Mouse (Mus musculus) stomach, postnatal 0 days (tissue): ENCODE data around the gene Ugt1a2. TPM values are rescaled to one million over a fixed set of nuclear protein-coding genes. Genes with fewer than 3 reads are reported as not detected.
A peak's percentile ranks its signal among the peaks of the same experiment; 100 is the strongest.

Source experiments
- ATAC-seq: fragments of 200-750 bp; cut with Nextera tagmentation; 2 replicates; pipeline ENCODE4 v1.8.0; 2017; ENCODE audit not compliant: low FRiP score, low TSS enrichment
- DNase-seq: peaks from one replicate; pipeline ENCODE4 v3.0.0-alpha.2; 2016; ENCODE audit warnings: low spot score
- H3K27ac ChIP-seq: fragments of 300-500 bp; sonication (generic); replicated peaks from 2 replicates; pipeline ENCODE4 v1.5.1; 2014; ENCODE audit warnings: mild to moderate bottlenecking, control low read depth
- H3K27me3 ChIP-seq: fragments of 300-500 bp; sonication (generic); 2 replicates; pipeline ENCODE4 v1.6.1; 2014; ENCODE audit warnings: low read length; ENCODE audit not compliant: control insufficient read depth, insufficient read depth
- H3K36me3 ChIP-seq: fragments of 300-500 bp; sonication (generic); 2 replicates; pipeline ENCODE4 v1.6.1; 2014; ENCODE audit warnings: low read length, mixed read lengths; ENCODE audit not compliant: control insufficient read depth, insufficient read depth
- H3K4me1 ChIP-seq: fragments of 300-500 bp; sonication (generic); replicated peaks from 2 replicates; pipeline ENCODE4 v1.6.1; 2014; ENCODE audit warnings: antibody characterized with exemption; ENCODE audit not compliant: control insufficient read depth, insufficient read depth
- H3K4me2 ChIP-seq: fragments of 300-500 bp; sonication (generic); replicated peaks from 2 replicates; pipeline ENCODE4 v1.6.1; 2014; ENCODE audit warnings: low read depth, mild to moderate bottlenecking, control low read depth, moderate library complexity
- H3K4me3 ChIP-seq: fragments of 300-500 bp; sonication (generic); 2 replicates; pipeline ENCODE4 v1.5.1; 2014; ENCODE audit warnings: low read depth, low read length, control low read depth
- H3K9ac ChIP-seq: fragments of 300-500 bp; sonication (generic); 2 replicates; pipeline ENCODE4 v1.6.1; 2014; ENCODE audit warnings: mild to moderate bottlenecking, low read length, control low read depth, mixed read lengths
- H3K9me3 ChIP-seq: fragments of 300-500 bp; sonication (generic); 2 replicates; pipeline ENCODE4 v1.6.1; 2016; ENCODE audit warnings: low read length; ENCODE audit not compliant: control insufficient read depth
- CTCF ChIP-seq: IDR thresholded peaks from 2 replicates; pipeline ENCODE4 v1.5.1; 2016; ENCODE audit warnings: antibody characterized with exemption, low read depth, mild to moderate bottlenecking, moderate library complexity
- EP300 ChIP-seq: optimal IDR thresholded peaks from 2 replicates; pipeline ENCODE3; 2016; ENCODE audit warnings: antibody characterized with exemption
- WGBS: fragments of 180-500 bp; shearing (Covaris S2); extraction: QIAGEN DNeasy Blood & Tissue Kit; methylation state at CpG from one replicate; pipeline ENCODE4 v1.1.7; 2014; 5-methylcytosine and 5-hydroxymethylcytosine counted together
- polyA plus RNA-seq: library from polyadenylated mRNA; unstranded; fragments of >200 nt; fragmentation: Nextera tagmentation; extraction: Ambion mirVana; gene quantifications from 2 replicates; pipeline ENCODE4 v1.2.1, GENCODE M21; 2015

Gene Ugt1a2
- polyA plus RNA-seq, 1 experiment from 2014 or later, result not detected

DNA sequence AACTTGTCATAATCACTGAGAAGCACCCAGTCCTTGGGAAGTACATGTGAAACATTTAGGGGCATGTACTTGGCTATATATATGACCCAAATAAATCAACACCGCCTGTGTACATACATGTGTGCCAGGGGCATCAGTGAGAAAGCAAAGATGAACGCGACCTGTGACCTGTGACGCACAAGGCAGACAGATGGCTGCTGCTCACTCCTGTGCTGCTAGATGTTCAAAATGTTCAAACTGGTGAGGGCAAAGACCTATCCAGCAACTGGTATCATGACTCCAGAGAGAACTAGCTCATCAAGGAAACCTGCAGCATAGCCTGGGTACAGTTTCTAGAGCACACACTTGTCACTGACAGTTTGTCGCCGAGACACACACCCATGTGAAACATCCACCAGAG, 67.1 kb downstream of the Ugt1a2 start:
- 89% methylated on average over 6 of the region's 6 CpGs for WGBS
- peak; percentile 4 for ATAC-seq
- 0 out of 2 replicates have a peak overlapping the region, but pooled peaks have one; percentile 2 for H3K9ac ChIP-seq

DNA sequence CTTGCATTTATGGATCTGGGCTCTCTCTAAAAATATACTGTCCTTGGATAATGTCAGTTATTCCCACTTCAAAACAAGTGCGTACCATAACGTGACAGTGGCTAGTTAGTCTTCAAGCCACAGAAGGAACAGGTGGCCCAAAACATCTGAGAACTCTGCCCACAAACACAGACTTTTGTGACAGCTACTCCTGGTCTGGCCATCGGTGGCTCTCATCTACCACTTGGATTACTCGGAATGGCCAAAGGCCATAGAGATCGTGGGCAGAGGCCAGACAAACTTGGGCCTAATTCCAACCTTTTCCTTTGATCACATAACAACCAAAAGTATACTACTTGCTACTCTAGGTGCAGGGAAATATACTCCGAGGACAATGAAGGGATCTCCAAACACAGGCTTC, 67.7 kb downstream of the Ugt1a2 start:
- Histone ChIP-seq H3K27me3 (no peaks in the 10 kb centered on the region), H3K4me1 (no peaks in the 10 kb centered on the region), H3K4me3 (no peak overlapping the region), H3K27ac (no peak overlapping the region), H3K9me3 (no peaks in the 10 kb centered on the region), H3K9ac (no peak overlapping the region), H3K36me3 (peaks cover 84% of the 10 kb centered on the region), H3K4me2 (no peak overlapping the region)
- DNase-seq (no peak), ATAC-seq (no peak; the same call in 1 of the 2 replicates)
- 86% methylated on average over 6 of the region's 6 CpGs for WGBS
- TF ChIP-seq CTCF (no peak), EP300 (no peak)

More for the DNA sequence above, 67.1 kb downstream of the Ugt1a2 start:
- Histone ChIP-seq H3K4me2 (no peak overlapping the region), H3K36me3 (peaks cover 85% of the 10 kb centered on the region), H3K4me1 (no peaks in the 10 kb centered on the region), H3K27ac (no peak overlapping the region), H3K27me3 (no peaks in the 10 kb centered on the region), H3K9me3 (no peaks in the 10 kb centered on the region), H3K4me3 (no peak overlapping the region)
- TF ChIP-seq EP300, result no peak
- TF ChIP-seq CTCF, result no peak
- DNase-seq, result no peak

Other genes starting within 250 kb of the Ugt1a2 start
- gene Usp40, start 192.1 kb upstream of the Ugt1a2 start, polyA plus RNA-seq, result 10.4 and 10.7 TPM in 2 replicates
- gene Ugt1a10, start 145.2 kb upstream of the Ugt1a2 start, polyA plus RNA-seq, result not detected in 2 replicates
- gene Ugt1a9, start 129.8 kb upstream of the Ugt1a2 start, polyA plus RNA-seq, result 0.65 and 1.4 TPM in 2 replicates
- gene Ugt1a8, start 112.8 kb upstream of the Ugt1a2 start, polyA plus RNA-seq, result not detected in 2 replicates
- 33.9 and 40.4 TPM in 2 replicates for gene Ugt1a7c, start 105.5 kb upstream of the Ugt1a2 start, polyA plus RNA-seq
- gene Ugt1a6b, start 97.3 kb upstream of the Ugt1a2 start, polyA plus RNA-seq, result 5.2 and 6.7 TPM in 2 replicates
- gene Ugt1a6a, start 65.8 kb upstream of the Ugt1a2 start, polyA plus RNA-seq, result 56.5 and 65.8 TPM in 2 replicates
- not detected in 2 replicates for gene Ugt1a5, start 34.6 kb upstream of the Ugt1a2 start, polyA plus RNA-seq
- 7.2 and 8.2 TPM in 2 replicates for gene Dnajb3, start 5.2 kb downstream of the Ugt1a2 start, polyA plus RNA-seq
- gene Ugt1a1, start 11.4 kb downstream of the Ugt1a2 start, polyA plus RNA-seq, result 23.6 and 24.8 TPM in 2 replicates
- 0.54 and 0.84 TPM in 2 replicates for gene Mroh2a, start 26.4 kb downstream of the Ugt1a2 start, polyA plus RNA-seq
- gene Hjurp, start 77.0 kb downstream of the Ugt1a2 start, polyA plus RNA-seq, result 30.0 and 34.1 TPM in 2 replicates
- gene Trpm8, start 77.1 kb downstream of the Ugt1a2 start, polyA plus RNA-seq, result 0.02 and 0.06 TPM in 2 replicates
- gene Spp2, start 206.4 kb downstream of the Ugt1a2 start, polyA plus RNA-seq, result 0.93 and 1.8 TPM in 2 replicates